Mouse (Mus musculus) colon, adult 2 months (tissue): ENCODE measurements around the gene Grcc10. TPM values are rescaled to one million over a fixed set of nuclear protein-coding genes. Genes with fewer than 3 reads are reported as not detected.

Experiments
- polyA plus RNA-seq: library from polyadenylated mRNA; depleted of rRNA; stranded (reverse); fragments of >200 nt; gene quantifications from 2 replicates; pipeline ENCODE4 v1.2.3, GENCODE M21; 2012; rRNA removed

The Grcc10 gene
- polyA plus RNA-seq, result 180 and 222 TPM in 2 replicates

DNA sequence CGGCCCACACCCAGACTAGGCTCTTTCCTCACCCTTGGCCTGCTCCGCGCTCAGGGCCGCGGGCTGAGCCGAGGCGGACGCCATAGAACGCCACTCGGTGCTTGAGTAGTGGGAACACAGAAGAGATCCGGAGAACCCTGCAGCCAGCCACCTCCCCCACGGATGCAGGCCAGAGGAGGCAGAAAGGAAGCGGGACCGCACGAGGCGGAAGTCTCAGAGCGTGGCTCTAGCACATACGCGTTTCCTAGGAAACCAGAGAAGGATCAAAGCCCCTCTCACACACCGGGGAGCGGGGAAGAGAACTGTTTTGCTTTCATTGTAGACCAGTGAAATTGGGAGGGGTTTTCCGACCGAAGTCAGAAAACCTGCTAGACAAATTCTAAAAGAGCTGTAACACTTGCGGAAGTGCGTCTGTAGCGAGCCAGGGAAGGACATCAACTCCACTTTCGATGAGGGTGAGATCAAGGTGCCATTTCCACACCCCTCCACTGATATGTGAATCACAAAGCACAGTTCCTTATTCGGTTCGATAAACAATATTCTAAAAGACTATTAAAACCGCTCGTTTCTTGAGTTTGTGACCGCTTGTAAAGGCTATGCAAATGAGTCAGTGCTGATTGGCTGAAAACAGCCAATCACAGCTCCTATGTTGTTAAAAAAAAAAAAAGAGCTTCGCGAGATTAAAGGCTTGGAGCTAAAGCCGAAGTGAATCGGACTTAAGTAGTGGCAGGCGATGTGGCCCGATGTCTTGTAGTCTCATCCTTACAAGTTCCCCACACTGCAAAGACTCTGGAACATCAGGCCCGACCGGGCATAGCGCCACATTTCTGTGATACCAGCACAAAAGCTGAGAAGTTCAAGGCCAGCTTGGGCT is at the start of gene Grcc10:
Gene Grcc10 (minus strand): TSS at position 487 of the 874 bp plus-strand sequence.

DNA sequence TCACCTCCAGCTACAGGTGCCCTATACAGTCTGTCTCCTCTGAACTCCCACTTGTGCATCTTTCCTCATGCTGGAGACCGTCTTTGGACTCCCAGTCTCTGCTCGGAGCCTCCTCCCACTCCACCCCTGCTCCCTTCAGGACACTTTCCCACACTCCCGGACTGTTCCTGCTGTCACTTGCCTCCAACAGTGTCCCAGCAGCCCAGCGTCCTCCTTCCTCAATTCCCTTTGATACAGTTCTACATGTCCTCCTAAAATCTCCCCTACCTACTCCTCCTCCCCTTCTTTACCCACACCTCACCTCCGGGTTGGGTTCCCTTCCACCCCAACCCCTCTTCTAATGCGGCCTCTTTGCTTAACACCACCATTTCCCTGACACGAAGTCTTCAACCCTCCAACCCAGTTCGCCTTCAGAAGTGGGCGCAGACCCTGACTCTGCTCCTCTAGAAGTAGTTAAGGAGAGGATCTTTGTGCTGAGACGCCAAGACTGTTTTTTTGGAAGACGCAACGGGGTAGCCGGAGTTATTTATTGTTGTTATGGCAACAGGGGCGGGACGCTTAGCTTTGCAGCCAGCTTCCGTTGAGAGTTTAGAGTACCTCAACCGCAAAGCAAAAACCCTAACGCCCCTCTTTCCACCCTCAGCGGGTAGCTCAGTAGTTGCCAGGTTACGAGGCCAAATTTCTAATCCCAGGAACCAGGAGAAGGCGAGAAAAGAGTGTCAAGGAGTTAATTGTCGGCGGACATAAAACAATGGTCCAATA is 38.2 kb upstream of the Grcc10 start, which contains the start of gene Lrrc23:
Gene Lrrc23 (minus strand): TSS at position 506 of the 762 bp plus-strand sequence.

DNA sequence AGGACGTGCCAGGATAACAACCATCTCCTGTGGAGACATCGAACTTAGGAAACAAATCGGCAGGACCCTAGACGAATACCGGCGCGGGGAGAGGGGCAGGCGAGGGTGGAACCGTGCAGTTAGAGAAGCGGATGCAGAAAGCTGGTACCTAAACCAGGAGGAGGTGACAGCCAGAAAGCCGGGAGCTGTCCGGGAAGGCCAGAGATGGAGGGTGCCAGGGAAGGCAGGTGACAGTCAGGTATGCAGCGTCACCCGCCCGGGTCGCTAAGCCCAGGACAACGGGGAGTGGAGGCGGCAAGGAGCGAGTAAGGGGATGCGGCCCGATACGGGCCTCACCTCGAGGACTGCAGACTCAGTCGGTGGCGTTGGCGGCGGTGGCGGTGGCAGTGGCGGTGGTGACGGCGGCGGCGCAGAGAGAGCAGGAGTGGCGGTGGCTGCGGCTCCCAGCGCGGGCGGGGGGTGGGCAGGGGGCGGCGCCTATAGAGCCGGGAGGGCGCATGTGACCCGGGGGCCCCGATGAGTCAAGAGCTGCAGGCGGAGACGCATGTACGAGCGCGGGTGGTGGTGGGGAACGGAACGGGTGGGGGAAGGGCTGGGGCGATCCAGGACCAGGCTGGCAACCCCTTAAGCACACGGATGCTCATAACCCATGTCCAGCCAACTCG is 28.1 kb upstream of the Grcc10 start, which contains the start of gene Eno2:
Gene Eno2 (minus strand): TSS at position 573 of the 665 bp plus-strand sequence.

DNA sequence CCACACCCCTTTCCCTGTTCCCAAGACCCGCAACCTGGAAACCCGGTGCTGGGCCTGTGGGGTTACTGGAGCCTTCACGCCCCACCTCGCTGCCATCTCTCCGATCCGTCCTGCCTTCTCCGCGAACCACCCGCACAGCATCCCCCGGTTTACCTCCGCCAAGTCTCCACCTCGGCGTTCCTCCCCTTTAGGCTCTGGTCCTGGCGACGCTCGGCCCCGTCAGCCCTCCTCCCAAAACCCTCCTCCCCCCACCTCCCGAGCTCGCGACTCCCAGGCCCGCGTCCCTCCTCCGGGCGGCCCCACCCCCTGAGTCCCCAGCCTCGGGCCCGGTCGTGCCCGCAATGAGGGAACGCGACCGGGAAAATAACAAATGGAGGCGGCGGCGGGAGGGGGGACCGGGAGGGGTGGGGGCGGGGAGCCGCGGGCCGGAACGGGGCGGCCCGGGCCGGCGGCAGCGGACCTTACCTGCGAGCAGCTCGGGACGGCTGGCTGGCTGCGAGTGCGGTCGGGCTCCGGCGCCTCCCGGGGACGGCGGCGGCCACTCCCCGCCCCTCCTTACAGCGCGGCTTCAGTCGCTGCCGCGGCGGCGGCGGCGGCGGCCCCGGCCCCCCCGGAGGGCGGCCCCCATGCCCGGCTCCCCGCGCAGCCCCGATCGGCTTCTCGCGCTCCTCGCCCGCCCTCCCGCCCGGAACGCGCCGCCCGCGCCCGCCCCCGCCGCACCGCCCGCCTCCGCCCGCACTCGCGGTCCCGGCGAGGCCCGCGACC is 14.8 kb upstream of the Grcc10 start, which contains the start of the genes Gm45234 and Atn1:
Gene Gm45234 (minus strand): TSS at position 191 of the 765 bp plus-strand sequence.
Gene Atn1 (minus strand): TSS at position 694 of the 765 bp plus-strand sequence.

DNA sequence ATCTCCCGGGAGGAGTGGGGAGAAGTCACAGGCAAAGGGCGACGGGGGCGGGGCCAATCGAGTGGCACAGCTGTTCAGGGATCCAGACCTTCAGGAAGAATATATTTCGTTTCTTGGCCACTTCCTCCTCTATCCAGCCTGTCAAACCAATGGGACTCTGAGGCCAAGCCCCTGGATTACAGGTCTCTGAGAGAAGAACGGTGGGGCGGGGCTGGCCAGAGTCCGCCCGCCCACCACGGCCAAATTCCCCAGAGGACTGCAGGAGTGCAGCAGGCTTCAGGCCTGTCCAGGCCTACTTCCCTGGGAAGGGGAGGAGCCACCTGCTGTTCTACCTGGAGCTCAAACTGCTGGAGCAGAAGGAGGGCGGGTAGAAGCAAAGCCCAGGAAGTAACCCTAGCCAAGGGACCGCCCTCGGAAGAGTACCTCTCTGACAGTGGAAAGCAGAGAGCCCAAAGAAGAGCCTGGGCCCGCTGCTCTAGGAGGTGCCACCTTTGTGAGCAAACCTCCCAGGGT is 2.6 kb downstream of the Grcc10 start, which contains the start of gene Ptpn6:
Gene Ptpn6 (minus strand): TSS at position 204 of the 513 bp plus-strand sequence.

DNA sequence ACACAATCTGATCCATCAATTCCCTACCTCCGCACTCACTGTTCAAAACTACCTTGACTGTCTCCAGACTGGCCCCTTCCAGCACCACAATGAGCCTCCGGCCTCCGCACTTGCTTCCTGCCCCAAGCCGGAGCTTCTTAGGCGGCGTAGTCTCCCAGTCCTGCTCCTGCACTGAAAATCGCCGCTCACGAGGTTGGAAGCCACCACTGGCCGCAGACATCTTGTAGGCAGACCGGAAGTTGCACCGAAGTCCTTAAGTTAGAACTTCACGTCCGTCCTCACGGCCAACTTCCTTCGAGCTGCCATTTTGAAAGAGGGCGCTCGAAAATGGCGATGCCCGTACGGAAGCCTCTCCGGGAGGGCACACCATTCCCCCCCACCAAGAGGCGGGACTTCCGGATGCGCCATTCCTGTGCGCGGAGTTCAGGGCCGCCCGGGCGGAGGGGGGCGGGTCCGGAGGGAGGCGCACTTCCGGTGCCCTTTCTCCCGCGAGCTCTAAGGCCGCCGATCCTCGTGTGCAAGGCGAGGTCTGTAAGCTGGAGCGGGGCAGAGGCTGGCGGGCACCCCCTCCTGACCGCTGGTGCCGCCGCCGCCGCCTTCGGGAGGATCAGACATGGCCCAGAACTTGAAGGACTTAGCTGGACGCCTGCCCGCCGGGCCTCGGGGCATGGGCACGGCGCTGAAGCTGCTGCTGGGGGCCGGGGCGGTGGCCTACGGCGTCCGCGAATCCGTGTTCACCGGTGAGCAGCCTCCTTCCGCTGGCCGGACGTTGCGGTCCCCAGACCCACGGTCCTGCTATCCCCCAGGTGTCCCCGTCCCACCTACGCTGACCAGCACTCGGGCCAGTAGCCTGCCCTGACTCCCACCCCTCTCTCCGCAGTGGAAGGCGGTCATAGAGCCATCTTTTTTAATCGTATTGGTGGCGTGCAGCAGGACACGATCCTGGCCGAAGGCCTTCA is 29.1 kb downstream of the Grcc10 start, which contains the start of the genes Emg1 and Phb2:
Gene Emg1 (minus strand): TSS at position 355 of the 959 bp plus-strand sequence.
Gene Phb2 (plus strand): TSS at position 513 of the 959 bp plus-strand sequence.

Other genes with a start within 250 kb of the Grcc10 start
- 0.87 and 1.7 TPM in 2 replicates for gene C1rl, start 248.3 kb downstream of the Grcc10 start, polyA plus RNA-seq
- 16.3 and 21.3 TPM in 2 replicates for gene C1ra, start 229.0 kb downstream of the Grcc10 start, polyA plus RNA-seq
- gene C1s1, start 199.0 kb downstream of the Grcc10 start, polyA plus RNA-seq, result 25.9 and 28.2 TPM in 2 replicates
- gene C1rb, start 171.1 kb downstream of the Grcc10 start, polyA plus RNA-seq, result not detected in 2 replicates
- not detected in 2 replicates for gene C1s2, start 105.3 kb downstream of the Grcc10 start, polyA plus RNA-seq
- 102 and 141 TPM in 2 replicates for gene Lpcat3, start 78.3 kb downstream of the Grcc10 start, polyA plus RNA-seq
- 36.9 and 39.0 TPM in 2 replicates for gene Emg1, start 29.2 kb downstream of the Grcc10 start, polyA plus RNA-seq
- 151 and 193 TPM in 2 replicates for gene Phb2, start 29.0 kb downstream of the Grcc10 start, polyA plus RNA-seq
- gene Ptpn6, start 2.7 kb downstream of the Grcc10 start, polyA plus RNA-seq, result 22.8 and 27.5 TPM in 2 replicates
- not detected in 2 replicates for gene Gm45234, start 14.6 kb upstream of the Grcc10 start, polyA plus RNA-seq
- gene Atn1, start 15.2 kb upstream of the Grcc10 start, polyA plus RNA-seq, result 52.2 and 59.6 TPM in 2 replicates
- gene Eno2, start 28.3 kb upstream of the Grcc10 start, polyA plus RNA-seq, result 8.6 and 8.8 TPM in 2 replicates
- gene Lrrc23, start 38.4 kb upstream of the Grcc10 start, polyA plus RNA-seq, result 0.40 and 0.79 TPM in 2 replicates
- 39.0 and 41.2 TPM in 2 replicates for gene Spsb2, start 67.3 kb upstream of the Grcc10 start, polyA plus RNA-seq
- gene Tpi1, start 72.9 kb upstream of the Grcc10 start, polyA plus RNA-seq, result 442 and 514 TPM in 2 replicates
- 66.9 and 70.4 TPM in 2 replicates for gene Usp5, start 88.1 kb upstream of the Grcc10 start, polyA plus RNA-seq
- 38.3 and 47.5 TPM in 2 replicates for gene Cdca3, start 88.2 kb upstream of the Grcc10 start, polyA plus RNA-seq
- gene Gnb3, start 98.9 kb upstream of the Grcc10 start, polyA plus RNA-seq, result 0.21 and 0.29 TPM in 2 replicates
- gene P3h3, start 116.4 kb upstream of the Grcc10 start, polyA plus RNA-seq, result 25.9 and 26.2 TPM in 2 replicates
- 2.3 and 2.7 TPM in 2 replicates for gene Gpr162, start 122.6 kb upstream of the Grcc10 start, polyA plus RNA-seq
- gene Cd4, start 146.8 kb upstream of the Grcc10 start, polyA plus RNA-seq, result 2.7 and 3.0 TPM in 2 replicates
- 2.7 and 4.0 TPM in 2 replicates for gene Lag3, start 170.3 kb upstream of the Grcc10 start, polyA plus RNA-seq
- 894 and 1,886 TPM in 2 replicates for gene Ptms, start 178.7 kb upstream of the Grcc10 start, polyA plus RNA-seq
- gene Mlf2, start 190.0 kb upstream of the Grcc10 start, polyA plus RNA-seq, result 357 and 413 TPM in 2 replicates
- 206 and 213 TPM in 2 replicates for gene Cops7a, start 224.2 kb upstream of the Grcc10 start, polyA plus RNA-seq